26 mouse cellular contexts compared by ENCODE assay signal in genomic region chr19:60758896-60759835, GRCm38 (mm10). TPM values are rescaled to one million over a fixed set of nuclear protein-coding genes. Genes with fewer than 3 reads are reported as not detected.
DNase-seq lines count a peak whose midpoint lies in the region; ATAC-seq and TF ChIP-seq lines count a peak whose summit lies in the region.
"Had no signal": no experiment of that assay in that cellular context is flagged by ENCODE, and none has a peak within 500 bp of the region (broad histone marks: within the 10 kb centered on the region; RNA-seq: fewer than 3 reads in every experiment).

No protein-coding gene starts in this region.

- H3K79me2 ChIP-seq in liver, adult 2 months (ENCODE audit: control insufficient read depth, insufficient read depth, low read length), result no peaks in the 10 kb centered on the region
- H3K79me2 ChIP-seq in myocyte (ENCODE audit: control insufficient read depth, insufficient read depth), result no peaks in the 10 kb centered on the region

- no peak overlapping the region for H3K4me2 ChIP-seq in liver, postnatal 0 days (ENCODE audit: low read depth, low read length)
- no peak overlapping the region for H3K4me2 ChIP-seq in myocyte (ENCODE audit: low read depth)
- H3K4me2 ChIP-seq: embryonic facial prominence, embryonic 12.5 days; heart, embryonic 13.5 days; hindbrain, embryonic 12.5 days; midbrain, embryonic 15.5 days had no signal

- no peak overlapping the region for H3K4me3 ChIP-seq in liver, adult 2 months (ENCODE audit: insufficient read depth, low read depth, low read length)
- H3K4me3 ChIP-seq in liver, postnatal 0 days (ENCODE audit: low read depth, low read length), result no peak overlapping the region
- H3K4me3 ChIP-seq in myocyte, result no peak overlapping the region
- H3K4me3 ChIP-seq: embryonic facial prominence, embryonic 12.5 days; heart, adult 2 months; heart, embryonic 13.5 days; hindbrain, embryonic 12.5 days; liver, embryonic 13.5 days; midbrain, embryonic 15.5 days; neural tube, embryonic 13.5 days had no signal

- H3K27me3 ChIP-seq in liver, adult 2 months (ENCODE audit: control insufficient read depth, insufficient read depth, low read length), result no peaks in the 10 kb centered on the region
- peaks cover 6% of the 10 kb centered on the region; the same call in 1 of the 2 replicates for H3K27me3 ChIP-seq in liver, postnatal 0 days (ENCODE audit: insufficient read depth, low read length)
- no peaks in the 10 kb centered on the region for H3K27me3 ChIP-seq in myocyte (ENCODE audit: control insufficient read depth, insufficient read depth, insufficient read length)
- H3K27me3 ChIP-seq: midbrain, embryonic 15.5 days had no signal

- peak; percentile 18 for DNase-seq in cerebellum, adult 9-10 months
- no peak for DNase-seq in cerebellum, adult 11 months
- DNase-seq in liver, adult 2 months (ENCODE audit: extremely low read depth, low read depth, low spot score), result peak; percentile 60
- no peak for DNase-seq in liver, postnatal 0 days
- DNase-seq in NIH3T3 (ENCODE audit: low read depth), result peak; percentile 60
- no peak for DNase-seq in heart, postnatal 10 days
- DNase-seq: adrenal gland, postnatal 10 days; cerebellum, adult 8-10 months; gastrocnemius, postnatal 36 days; heart, adult 2 months; kidney, adult 18-20 months; kidney, postnatal 10 days; left cerebral cortex, postnatal 4 days; liver, embryonic 13.5 days; right cerebral cortex, adult 18-20 months; right cerebral cortex, postnatal 4 days; thymus, postnatal 36 days had no signal

- no peak overlapping the region for H3K27ac ChIP-seq in liver, adult 2 months (replicated peaks; ENCODE audit: insufficient read depth, low read depth, low read length)
- H3K27ac ChIP-seq in liver, postnatal 0 days (ENCODE audit: low read depth), result no peak overlapping the region
- H3K27ac ChIP-seq: embryonic facial prominence, embryonic 12.5 days; heart, adult 2 months; heart, embryonic 13.5 days; hindbrain, embryonic 12.5 days; liver, embryonic 13.5 days; midbrain, embryonic 15.5 days; neural tube, embryonic 13.5 days had no signal

- TF ChIP-seq EP300 in liver, postnatal 0 days (IDR thresholded peaks at IDR 0.05; ENCODE audit: low read depth), result no peak

- peaks cover 8% of the 10 kb centered on the region for H3K4me1 ChIP-seq in liver, adult 2 months (ENCODE audit: control insufficient read depth, insufficient read depth, low read length)
- peaks cover 17% of the 10 kb centered on the region for H3K4me1 ChIP-seq in liver, postnatal 0 days (ENCODE audit: insufficient read depth)

- no peak for TF ChIP-seq CTCF in liver, adult 2 months (IDR thresholded peaks at IDR 0.05; ENCODE audit: low read depth, low read length)
- TF ChIP-seq CTCF in liver, postnatal 0 days (IDR thresholded peaks at IDR 0.05; ENCODE audit: low read depth), result no peak

- H3ac ChIP-seq in myocyte (ENCODE audit: control insufficient read depth, insufficient read length), result no peak overlapping the region

- no peak for ATAC-seq in liver, postnatal 0 days
- ATAC-seq: activated CD4-positive, CD25-positive, alpha-beta regulatory T cell, adult 4 months; inflammation-experienced regulatory T-cells, adult 6 months; midbrain, embryonic 15.5 days had no signal

- WGBS in liver, adult 2 months, result 82% methylated on average over 4 of the region's 4 CpGs
- 85% methylated on average over 4 of the region's 4 CpGs for WGBS in liver, postnatal 0 days (ENCODE audit: insufficient replicate concordance)

- no peak overlapping the region for H3K9ac ChIP-seq in liver, adult 2 months (ENCODE audit: low read depth, low read length)
- no peak overlapping the region for H3K9ac ChIP-seq in liver, postnatal 0 days (replicated peaks)
- H3K9ac ChIP-seq: embryonic facial prominence, embryonic 12.5 days; heart, embryonic 13.5 days; hindbrain, embryonic 12.5 days; liver, embryonic 13.5 days; midbrain, embryonic 15.5 days; neural tube, embryonic 13.5 days had no signal

- intact Hi-C loops in heart, postnatal 10 days (cut with DNase I), result no loop called here

- TF ChIP-seq POLR2A in liver, adult 2 months (IDR thresholded peaks at IDR 0.05; ENCODE audit: extremely low read depth, insufficient read depth, low read length), result no peak
- TF ChIP-seq POLR2A in myocyte (IDR thresholded peaks at IDR 0.05; ENCODE audit: insufficient read length, low read depth), result no peak

- H3K36me3 ChIP-seq in liver, adult 2 months (ENCODE audit: control insufficient read depth, insufficient read depth, low read length), result peaks cover 33% of the 10 kb centered on the region
- peaks cover 33% of the 10 kb centered on the region for H3K36me3 ChIP-seq in liver, postnatal 0 days (replicated peaks; ENCODE audit: insufficient read depth, low read length)
- peaks cover 29% of the 10 kb centered on the region for H3K36me3 ChIP-seq in myocyte (ENCODE audit: control insufficient read depth, insufficient read depth)

- no peaks in the 10 kb centered on the region for H3K9me3 ChIP-seq in liver, postnatal 0 days (ENCODE audit: low read length)
- H3K9me3 ChIP-seq: embryonic facial prominence, embryonic 12.5 days; G1E; heart, embryonic 13.5 days; hindbrain, embryonic 12.5 days; liver, embryonic 13.5 days; midbrain, embryonic 15.5 days; neural tube, embryonic 13.5 days had no signal

TF ChIP-seq in myocyte, 11 proteins besides CTCF, POLR2A, EP300 and RAD21:
- no peak for TF ChIP-seq CEBPB (IDR thresholded peaks at IDR 0.05; ENCODE audit: insufficient read depth, poor library complexity, severe bottlenecking)
- TF ChIP-seq MYOG (IDR thresholded peaks at IDR 0.05; ENCODE audit: control insufficient read depth in 1 of 3, insufficient read depth in 1 of 3, insufficient read length in 2 of 3, low read depth in 2 of 3), result no peak
- TF ChIP-seq TCF12 (IDR thresholded peaks at IDR 0.05; ENCODE audit: insufficient read depth, poor library complexity, severe bottlenecking), result no peak
- TF ChIP-seq POLR2AphosphoS2 (IDR thresholded peaks at IDR 0.05; ENCODE audit: insufficient read length, low read depth), result peak; percentile 41

RNA-seq across cellular contexts. Expression of gene Nanos1, which starts 3.4 kb away (rescaled TPM):
- total RNA-seq in liver, adult 2 months (2014; rRNA removed), result 0.09 and 0.27 TPM in 2 replicates
- 0.02 TPM in 1 of 2 replicates, not detected in the other for polyA plus RNA-seq in liver, adult 2 months (2012; rRNA removed)
- polyA plus RNA-seq in liver, postnatal 0 days (2015; fragmentation: Nextera tagmentation; extraction: Ambion mirVana), result 0.41 and 0.46 TPM in 2 replicates
- 0.38 TPM for polyA plus RNA-seq in myocyte (2012; fragmentation: generic; extraction: Trizol)
- total RNA-seq in heart, postnatal 10 days (2021), result under 1 TPM; 0.45 TPM

RNA-seq across cellular contexts. Expression of gene Eif3a, which starts 31.3 kb away (rescaled TPM):
- 57.9 and 65.8 TPM in 2 replicates for total RNA-seq in liver, adult 2 months (2014; rRNA removed)
- 16.5 and 17.7 TPM in 2 replicates for polyA plus RNA-seq in liver, adult 2 months (2012; rRNA removed)
- polyA plus RNA-seq in liver, postnatal 0 days (2015; fragmentation: Nextera tagmentation; extraction: Ambion mirVana), result 48.7 and 54.8 TPM in 2 replicates
- polyA plus RNA-seq in myocyte (2012; fragmentation: generic; extraction: Trizol), result 67.9 TPM
- total RNA-seq in heart, postnatal 10 days (2021), result 100 to 1,000 TPM; 122 to 124 TPM

RNA-seq across cellular contexts. Expression of gene Fam45a, which starts 52.2 kb away (rescaled TPM):
- total RNA-seq in liver, adult 2 months (2014; rRNA removed), result 23.8 and 23.9 TPM in 2 replicates
- 6.4 and 6.5 TPM in 2 replicates for polyA plus RNA-seq in liver, adult 2 months (2012; rRNA removed)
- polyA plus RNA-seq in liver, postnatal 0 days (2015; fragmentation: Nextera tagmentation; extraction: Ambion mirVana), result 17.3 and 18.9 TPM in 2 replicates
- 13.4 TPM for polyA plus RNA-seq in myocyte (2012; fragmentation: generic; extraction: Trizol)
- total RNA-seq in heart, postnatal 10 days (2021), result 10 to 100 TPM; 17.5 to 19.2 TPM

Comparison
In these comparisons a context has a peak if more than half of its experiments do, and no peak if none do; other contexts are left out.
1. DNase-seq: peak in cerebellum, adult 9-10 months (single experiment), liver, adult 2 months (single experiment) and NIH3T3 (single experiment); none in cerebellum, adult 11 months (single experiment), liver, postnatal 0 days (single experiment) and heart, postnatal 10 days (0 of 2).